Mouse (Mus musculus) lung, adult 2 months (tissue): ENCODE results near the gene Tmem88b.

Experiments used
- CTCF ChIP-seq: fragments of 200-500 bp; IDR thresholded peaks from 2 replicates; pipeline ENCODE4 v1.5.1; 2011; ENCODE audit warnings: mild to moderate bottlenecking, low read length, control low read depth; ENCODE audit not compliant: insufficient read depth
- POLR2A ChIP-seq: fragments of 200-500 bp; IDR thresholded peaks from 2 replicates; pipeline ENCODE4 v1.6.1; 2011; ENCODE audit warnings: low read depth, mild to moderate bottlenecking, control low read depth, low read length, borderline replicate concordance; ENCODE audit errors: extremely low read depth

DNA sequence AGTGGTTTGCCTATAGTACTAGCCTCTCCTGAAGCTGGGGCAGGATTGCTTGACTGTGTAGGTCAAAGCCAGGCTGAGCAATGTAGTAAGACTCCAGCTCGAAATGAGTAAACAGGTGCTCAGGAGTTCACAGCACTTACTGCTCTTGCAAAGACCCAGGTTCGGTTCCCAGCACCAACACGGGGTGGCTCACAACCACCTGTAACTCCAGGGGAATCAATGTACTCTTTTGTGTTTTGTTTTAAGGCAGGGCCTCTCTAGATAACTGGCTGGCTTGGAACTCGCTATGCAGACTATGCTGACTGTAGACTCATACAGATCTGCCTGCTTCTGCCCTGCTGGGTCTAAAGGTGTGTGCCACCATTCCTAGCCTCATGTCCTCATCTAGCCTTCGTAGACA is 43.0 kb downstream of the Tmem88b start:
- no peak for TF ChIP-seq CTCF
- TF ChIP-seq POLR2A = no peak
